16 mouse cellular contexts compared by ENCODE assay signal in genomic region chr10:84549920-84550293, GRCm38 (mm10). TPM values are rescaled to one million over a fixed set of nuclear protein-coding genes. Genes with fewer than 3 reads are reported as not detected.
DNase-seq lines count a peak whose midpoint lies in the region; ATAC-seq and TF ChIP-seq lines count a peak whose summit lies in the region.
"Had no signal": no experiment of that assay in that cellular context is flagged by ENCODE, and none has a peak within 500 bp of the region (broad histone marks: within the 10 kb centered on the region; RNA-seq: fewer than 3 reads in every experiment).

No protein-coding gene starts in this region.

- H3K9me3 ChIP-seq in E14TG2a.4 (ENCODE audit: low read length) = peaks cover 9% of the 10 kb centered on the region; the same call in 1 of the 2 replicates
- H3K9me3 ChIP-seq in liver, embryonic 12.5 days (replicated peaks) = no peaks in the 10 kb centered on the region
- H3K9me3 ChIP-seq in megakaryocyte, embryonic 14.5 days = peaks cover 15% of the 10 kb centered on the region
- H3K9me3 ChIP-seq in hindbrain, embryonic 12.5 days (replicated peaks) = no peaks in the 10 kb centered on the region
- no peaks in the 10 kb centered on the region for H3K9me3 ChIP-seq in intestine, embryonic 16.5 days (ENCODE audit: control insufficient read depth, low read length)

- H3K4me2 ChIP-seq in liver, embryonic 12.5 days = peak overlapping the region; percentile 25; the same call in 1 of the 2 replicates
- H3K4me2 ChIP-seq in hindbrain, embryonic 12.5 days (replicated peaks) = no peak overlapping the region
- H3K4me2 ChIP-seq in intestine, embryonic 16.5 days (ENCODE audit: low read depth, low read length) = no peak overlapping the region
- H3K4me2 ChIP-seq: lung, embryonic 14.5 days had no signal

- DNase-seq in MEL-GATA-1-ER (ENCODE audit: extremely low read depth, low read depth) = peak; percentile 91
- DNase-seq: adrenal gland, postnatal 25 days; cerebellum, adult 9-11 months; kidney, postnatal 4 days; lung, embryonic 14.5 days; lung, postnatal 4 days; thymus, postnatal 25 days had no signal

- no peaks in the 10 kb centered on the region for H3K27me3 ChIP-seq in E14TG2a.4 (ENCODE audit: insufficient read depth, low read length)
- 0 out of 2 replicates have a peak, but pooled peaks cover 8% of the 10 kb centered on the region for H3K27me3 ChIP-seq in liver, embryonic 12.5 days (replicated peaks)
- H3K27me3 ChIP-seq in megakaryocyte, embryonic 14.5 days (replicated peaks) = no peaks in the 10 kb centered on the region
- H3K27me3 ChIP-seq in hindbrain, embryonic 12.5 days = no peaks in the 10 kb centered on the region
- H3K27me3 ChIP-seq in intestine, embryonic 16.5 days (replicated peaks; ENCODE audit: control insufficient read depth, insufficient read depth, low read length) = no peaks in the 10 kb centered on the region
- H3K27me3 ChIP-seq: Patski had no signal

- no peak overlapping the region for H3K9ac ChIP-seq in liver, embryonic 12.5 days
- H3K9ac ChIP-seq in hindbrain, embryonic 12.5 days = no peak overlapping the region
- H3K9ac ChIP-seq in intestine, embryonic 16.5 days (ENCODE audit: low read depth, low read length) = no peak overlapping the region

- no peak for TF ChIP-seq CTCF in E14TG2a.4 (conservative IDR thresholded peaks at IDR 0.05; ENCODE audit: low read length)

- peaks cover 64% of the 10 kb centered on the region for H3K4me1 ChIP-seq in E14TG2a.4 (replicated peaks; ENCODE audit: low read depth, low read length)
- peaks cover 10% of the 10 kb centered on the region for H3K4me1 ChIP-seq in liver, embryonic 12.5 days
- peaks cover 27% of the 10 kb centered on the region for H3K4me1 ChIP-seq in megakaryocyte, embryonic 14.5 days
- no peaks in the 10 kb centered on the region for H3K4me1 ChIP-seq in hindbrain, embryonic 12.5 days
- H3K4me1 ChIP-seq in intestine, embryonic 16.5 days (ENCODE audit: control insufficient read depth, insufficient read depth, low read length) = peaks cover 3% of the 10 kb centered on the region; the same call in 1 of the 2 replicates

- peak; percentile 41; the same call in 1 of the 2 replicates for ATAC-seq in liver, embryonic 12.5 days
- ATAC-seq in hindbrain, embryonic 12.5 days (ENCODE audit: low FRiP score) = no peak
- no peak for ATAC-seq in intestine, embryonic 16.5 days
- no peak for ATAC-seq in inflammation-experienced regulatory T-cells, adult 6 months
- ATAC-seq: forebrain, embryonic 14.5 days; Patski had no signal

- peaks cover 65% of the 10 kb centered on the region for H3K36me3 ChIP-seq in E14TG2a.4 (ENCODE audit: insufficient read depth, low read length)
- H3K36me3 ChIP-seq in liver, embryonic 12.5 days = no peaks in the 10 kb centered on the region
- H3K36me3 ChIP-seq in megakaryocyte, embryonic 14.5 days (replicated peaks; ENCODE audit: low read length) = no peaks in the 10 kb centered on the region
- H3K36me3 ChIP-seq in hindbrain, embryonic 12.5 days = no peaks in the 10 kb centered on the region
- no peaks in the 10 kb centered on the region for H3K36me3 ChIP-seq in intestine, embryonic 16.5 days (ENCODE audit: control insufficient read depth, insufficient read depth, low read length)
- H3K36me3 ChIP-seq: hindbrain, embryonic 10.5 days had no signal

- peak overlapping the region; percentile 46; the same call in 1 of the 2 replicates for H3K4me3 ChIP-seq in E14TG2a.4 (replicated peaks; ENCODE audit: low read length)
- H3K4me3 ChIP-seq in liver, embryonic 12.5 days = no peak overlapping the region
- H3K4me3 ChIP-seq in megakaryocyte, embryonic 14.5 days (replicated peaks) = peak overlapping the region; percentile 78
- no peak overlapping the region for H3K4me3 ChIP-seq in hindbrain, embryonic 12.5 days
- H3K4me3 ChIP-seq in intestine, embryonic 16.5 days (ENCODE audit: low read length) = no peak overlapping the region
- H3K4me3 ChIP-seq: hindbrain, embryonic 10.5 days had no signal

- H3K27ac ChIP-seq in liver, embryonic 12.5 days = no peak overlapping the region
- no peak overlapping the region for H3K27ac ChIP-seq in hindbrain, embryonic 12.5 days
- no peak overlapping the region for H3K27ac ChIP-seq in intestine, embryonic 16.5 days (ENCODE audit: low read length)

- WGBS in liver, embryonic 12.5 days (ENCODE audit: insufficient replicate concordance) = 27% methylated on average over 10 of the region's 10 CpGs
- WGBS in hindbrain, embryonic 12.5 days = 79% methylated on average over 10 of the region's 10 CpGs
- WGBS in intestine, embryonic 16.5 days = 84% methylated on average over 10 of the region's 10 CpGs

RNA-seq across cellular contexts. Expression of gene Ckap4, which starts 16.0 kb away (rescaled TPM):
- polyA plus RNA-seq in liver, embryonic 12.5 days (2016; fragmentation: Nextera tagmentation; extraction: Ambion mirVana) = 26.0 and 28.8 TPM in 2 replicates
- 1.5 and 2.5 TPM in 2 replicates for polyA plus RNA-seq in megakaryocyte, embryonic 14.5 days (2012; ENCODE audit: insufficient read depth, low replicate concordance)
- polyA plus RNA-seq in hindbrain, embryonic 12.5 days (2016; fragmentation: Nextera tagmentation; extraction: Ambion mirVana) = 125 and 130 TPM in 2 replicates
- polyA plus RNA-seq in intestine, embryonic 16.5 days (2015; fragmentation: Nextera tagmentation; extraction: Ambion mirVana) = 14.4 and 19.9 TPM in 2 replicates
- under 1 TPM in 2 of 3 experiments, not detected in 1; 0.26 to 0.36 TPM for polyA plus RNA-seq in inflammation-experienced regulatory T-cells, adult 6 months (2017; shearing (Covaris generic))

RNA-seq across cellular contexts. Expression of gene Tcp11l2, which starts 26.5 kb away (rescaled TPM):
- 28.1 and 28.7 TPM in 2 replicates for polyA plus RNA-seq in liver, embryonic 12.5 days (2016; fragmentation: Nextera tagmentation; extraction: Ambion mirVana)
- polyA plus RNA-seq in megakaryocyte, embryonic 14.5 days (2012; ENCODE audit: insufficient read depth, low replicate concordance) = 0.15 TPM in 1 of 2 replicates, not detected in the other
- 20.0 and 22.5 TPM in 2 replicates for polyA plus RNA-seq in hindbrain, embryonic 12.5 days (2016; fragmentation: Nextera tagmentation; extraction: Ambion mirVana)
- polyA plus RNA-seq in intestine, embryonic 16.5 days (2015; fragmentation: Nextera tagmentation; extraction: Ambion mirVana) = 13.4 and 13.6 TPM in 2 replicates
- polyA plus RNA-seq in inflammation-experienced regulatory T-cells, adult 6 months (2017; shearing (Covaris generic)) = 100 to 1,000 TPM; 111 to 212 (median 193) TPM

Comparison
In these comparisons a context has a peak if more than half of its experiments do, and no peak if none do; other contexts are left out.
1. H3K4me3 ChIP-seq: peak in E14TG2a.4 (single experiment) and megakaryocyte, embryonic 14.5 days (single experiment); none in liver, embryonic 12.5 days (single experiment), hindbrain, embryonic 12.5 days (single experiment) and intestine, embryonic 16.5 days (single experiment).